Mouse (Mus musculus): ENCODE results near the gene Fn3k.

Fn3k gene

GRCm38 (mm10) chr11:121434156-121435155 is at the start of gene Fn3k:
Gene Fn3k (plus strand): TSS chr11:121434913.
- DNase-seq (ENCODE audit: low spot score in 2 of 2): peak; percentile 91 to 94

- DNase-seq (ENCODE audit: low spot score in 2 of 2): peak; percentile 74 to 78
Measured at GRCm38 (mm10) chr11:121387750-121388553, 46.8 kb upstream of the Fn3k start, which contains the start of gene Rab40b. Gene Rab40b (minus strand): TSS chr11:121388251.

- no peak for DNase-seq (ENCODE audit: low spot score in 2 of 2)
Measured at GRCm38 (mm10) chr11:121388554-121388945, 46.2 kb upstream of the Fn3k start.

GRCm38 (mm10) chr11:121390793-121391192 is 43.9 kb upstream of the Fn3k start:
- DNase-seq (ENCODE audit: low spot score in 2 of 2): no peak

GRCm38 (mm10) chr11:121392405-121392804 is 42.3 kb upstream of the Fn3k start:
- no peak for DNase-seq (ENCODE audit: low spot score in 2 of 2)

GRCm38 (mm10) chr11:121407366-121408155 is 27.2 kb upstream of the Fn3k start:
- no peak for DNase-seq (ENCODE audit: low spot score in 2 of 2)

GRCm38 (mm10) chr11:121414762-121415161 is 20.0 kb upstream of the Fn3k start:
- DNase-seq (ENCODE audit: low spot score in 2 of 2): no peak

- DNase-seq (ENCODE audit: low spot score in 2 of 2): no peak
Measured at GRCm38 (mm10) chr11:121415351-121415750, 19.4 kb upstream of the Fn3k start.

- no peak for DNase-seq (ENCODE audit: low spot score in 2 of 2)
Measured at GRCm38 (mm10) chr11:121417971-121418370, 16.7 kb upstream of the Fn3k start.

- DNase-seq (ENCODE audit: low spot score in 2 of 2): no peak
Measured at GRCm38 (mm10) chr11:121418932-121419331, 15.8 kb upstream of the Fn3k start.

- DNase-seq (ENCODE audit: low spot score in 2 of 2): no peak
Measured at GRCm38 (mm10) chr11:121420379-121420778, 14.3 kb upstream of the Fn3k start.

GRCm38 (mm10) chr11:121420830-121421552 is 13.7 kb upstream of the Fn3k start, which contains the start of gene Fn3krp:
Gene Fn3krp (plus strand): TSS chr11:121421401.
- peak; percentile 99 to 100 for DNase-seq (ENCODE audit: low spot score in 2 of 2)

GRCm38 (mm10) chr11:121421553-121422173 is 13.1 kb upstream of the Fn3k start:
- DNase-seq (ENCODE audit: low spot score in 2 of 2): no peak

- peak; percentile 67 to 76 for DNase-seq (ENCODE audit: low spot score in 2 of 2)
Measured at GRCm38 (mm10) chr11:121433397-121433796, 1.3 kb upstream of the Fn3k start.

GRCm38 (mm10) chr11:121437236-121437635 is 2.5 kb downstream of the Fn3k start:
- DNase-seq (ENCODE audit: low spot score in 2 of 2): peak in 1 of 2 experiments; percentile 22

- no peak for DNase-seq (ENCODE audit: low spot score in 2 of 2)
Measured at GRCm38 (mm10) chr11:121439686-121440292, 5.1 kb downstream of the Fn3k start.

- DNase-seq (ENCODE audit: low spot score in 2 of 2): no peak
Measured at GRCm38 (mm10) chr11:121441653-121442052, 6.9 kb downstream of the Fn3k start.

GRCm38 (mm10) chr11:121442076-121442475 is 7.4 kb downstream of the Fn3k start:
- DNase-seq (ENCODE audit: low spot score in 2 of 2): no peak

- DNase-seq (ENCODE audit: low spot score in 2 of 2): no peak
Measured at GRCm38 (mm10) chr11:121451216-121451726, 16.6 kb downstream of the Fn3k start.

Measured in spleen, postnatal 4 days (tissue).